Mouse (Mus musculus): ENCODE results near the gene Mink1.
"Not testable (repeated sequence)": the region's sequence is repeated elsewhere in the genome, so short reads cannot be mapped to it uniquely, and the experiment has no call there.

Mink1 gene

GRCm38 (mm10) chr11:70553940-70554339, 8.7 kb upstream of the Mink1 start:
- in situ Hi-C loops (cut with MseI, MboI), result no loop called here

GRCm38 (mm10) chr11:70557545-70557944, 5.1 kb upstream of the Mink1 start:
- in situ Hi-C loops (cut with MseI, MboI), result no loop called here

GRCm38 (mm10) chr11:70561937-70562286, 769 bp upstream of the Mink1 start:
- in situ Hi-C loops (cut with MseI, MboI), result no loop called here

DNA sequence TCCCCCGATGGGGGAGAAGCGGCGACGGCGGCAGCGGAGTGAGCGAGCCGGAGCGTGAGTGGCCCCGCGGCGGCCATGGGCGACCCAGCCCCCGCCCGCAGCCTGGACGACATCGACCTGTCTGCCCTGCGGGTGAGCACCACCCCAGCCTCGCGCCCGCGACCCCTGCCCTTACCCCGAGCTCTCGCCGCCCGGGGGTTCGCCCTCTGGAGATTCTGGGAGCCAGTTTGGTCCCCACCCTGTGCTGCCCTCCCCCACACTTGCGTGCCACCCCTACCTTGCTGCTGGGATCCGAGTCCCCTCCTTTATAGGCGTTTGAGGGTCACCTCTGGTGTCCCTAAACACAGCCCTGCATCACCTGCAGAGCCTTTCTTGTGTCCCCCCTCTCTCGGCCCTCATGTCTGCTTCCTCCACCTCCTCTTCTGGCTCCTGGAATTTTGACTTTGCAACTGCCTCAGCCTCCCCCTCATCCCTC, 351 bp downstream of the Mink1 start:
- in situ Hi-C loops (cut with MseI, MboI), result no loop called here

- in situ Hi-C loops (cut with MseI, MboI), result no loop called here
Observed at GRCm38 (mm10) chr11:70563470-70564275, 992 bp downstream of the Mink1 start.

GRCm38 (mm10) chr11:70564276-70564873, 1.7 kb downstream of the Mink1 start:
- in situ Hi-C loops (cut with MseI, MboI), result no loop called here

- in situ Hi-C loops (cut with MseI, MboI), result no loop called here
Observed at GRCm38 (mm10) chr11:70566586-70566985, 3.9 kb downstream of the Mink1 start.

DNA sequence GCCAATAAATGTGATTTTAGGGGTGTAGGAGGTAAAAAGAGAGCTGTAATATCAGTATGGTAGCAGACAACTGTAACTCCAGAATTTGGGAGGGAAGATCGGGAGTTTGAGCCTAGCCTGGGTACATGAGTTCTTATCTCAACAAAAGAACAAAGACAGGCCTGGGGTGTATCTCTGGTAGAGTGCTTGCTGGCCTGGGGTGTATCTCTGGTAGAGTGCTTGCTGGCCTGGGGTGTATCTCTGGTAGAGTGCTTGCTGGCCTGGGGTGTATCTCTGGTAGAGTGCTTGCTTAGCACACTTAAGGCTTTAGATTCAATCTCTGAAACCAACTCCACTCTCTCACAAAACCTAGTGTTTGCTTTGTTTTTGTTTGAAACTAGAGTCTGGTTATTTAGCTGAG, 7.9 kb downstream of the Mink1 start:
- in situ Hi-C loops (cut with MseI, MboI), result not testable (repeated sequence)

GRCm38 (mm10) chr11:70571641-70572040, 9.0 kb downstream of the Mink1 start:
- in situ Hi-C loops (cut with MseI, MboI), result no loop called here

- in situ Hi-C loops (cut with MseI, MboI), result no loop called here
Observed at GRCm38 (mm10) chr11:70572348-70572902, 9.7 kb downstream of the Mink1 start.

- in situ Hi-C loops (cut with MseI, MboI), result no loop called here
Observed at GRCm38 (mm10) chr11:70573872-70574271, 11.2 kb downstream of the Mink1 start.

- in situ Hi-C loops (cut with MseI, MboI), result no loop called here
Observed at GRCm38 (mm10) chr11:70577201-70577600, 14.5 kb downstream of the Mink1 start.

DNA sequence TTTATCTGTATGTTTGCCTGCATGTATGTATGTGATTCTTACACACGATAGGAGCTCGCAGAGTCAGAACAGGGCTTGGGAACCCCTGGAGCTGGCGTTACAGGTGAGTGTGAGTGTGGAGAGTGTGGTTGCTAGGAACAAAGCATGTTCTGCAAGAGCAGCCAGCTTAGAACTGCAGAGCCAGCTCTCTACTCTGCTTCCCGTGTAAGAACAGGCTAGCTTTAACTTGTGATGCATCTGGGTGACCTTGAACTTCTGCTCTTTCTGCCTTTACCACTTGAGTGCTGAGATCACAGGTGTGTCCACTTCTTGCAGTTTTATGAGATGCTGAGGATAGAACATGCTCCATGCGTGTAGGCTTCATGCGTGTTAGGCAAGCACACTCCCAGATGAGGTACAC, 16.3 kb downstream of the Mink1 start:
- in situ Hi-C loops (cut with MseI, MboI), result no loop called here

- in situ Hi-C loops (cut with MseI, MboI), result no loop called here
Observed at GRCm38 (mm10) chr11:70579710-70580357, 17.2 kb downstream of the Mink1 start.

- in situ Hi-C loops (cut with MseI, MboI), result no loop called here
Observed at GRCm38 (mm10) chr11:70580358-70580720, 17.7 kb downstream of the Mink1 start.

- in situ Hi-C loops (cut with MseI, MboI), result no loop called here
Observed at GRCm38 (mm10) chr11:70580921-70581320, 18.2 kb downstream of the Mink1 start.

DNA sequence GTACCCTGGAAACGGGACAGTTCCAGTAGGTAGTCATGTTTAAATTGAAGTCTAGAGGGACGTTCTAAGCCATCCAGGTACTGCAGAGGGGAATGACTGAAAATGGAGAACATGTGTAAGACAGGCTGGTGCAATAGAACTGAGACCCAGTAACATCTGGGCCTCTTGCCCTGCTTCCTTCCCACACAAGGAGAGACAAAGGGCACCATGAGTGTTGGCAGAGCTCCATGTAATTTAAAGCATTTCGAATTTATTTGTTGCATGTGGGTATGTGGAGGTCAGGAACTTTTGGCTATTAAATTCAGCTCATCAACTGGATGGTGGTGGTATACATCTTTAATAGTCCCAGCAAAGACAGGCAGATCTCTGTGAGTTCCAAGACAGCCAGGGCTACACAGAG, 19.5 kb downstream of the Mink1 start:
- in situ Hi-C loops (cut with MseI, MboI), result no loop called here

GRCm38 (mm10) chr11:70583022-70583714, 20.5 kb downstream of the Mink1 start:
- in situ Hi-C loops (cut with MseI, MboI), result no loop called here

DNA sequence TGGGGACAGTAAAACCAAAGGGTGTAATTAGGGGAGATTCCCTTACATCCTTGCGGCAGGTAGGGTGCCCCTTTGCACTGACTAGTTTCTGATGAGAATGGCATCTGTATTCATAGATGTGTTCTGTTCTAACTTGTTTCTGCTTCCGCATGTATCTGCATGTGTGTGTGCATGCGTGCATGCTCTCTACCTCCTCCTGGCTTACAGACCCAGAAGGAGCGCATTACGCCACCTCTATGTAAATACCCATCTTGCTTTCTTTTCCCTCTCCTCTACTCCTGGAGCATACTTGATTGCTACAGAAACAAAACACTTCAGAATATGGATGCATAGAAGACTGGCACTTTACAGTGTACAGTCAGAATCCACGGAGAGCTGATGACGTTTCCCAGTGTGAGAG, 21.1 kb downstream of the Mink1 start:
- in situ Hi-C loops (cut with MseI, MboI), result no loop called here

GRCm38 (mm10) chr11:70585457-70585856, 22.8 kb downstream of the Mink1 start:
- in situ Hi-C loops (cut with MseI, MboI), result no loop called here

DNA sequence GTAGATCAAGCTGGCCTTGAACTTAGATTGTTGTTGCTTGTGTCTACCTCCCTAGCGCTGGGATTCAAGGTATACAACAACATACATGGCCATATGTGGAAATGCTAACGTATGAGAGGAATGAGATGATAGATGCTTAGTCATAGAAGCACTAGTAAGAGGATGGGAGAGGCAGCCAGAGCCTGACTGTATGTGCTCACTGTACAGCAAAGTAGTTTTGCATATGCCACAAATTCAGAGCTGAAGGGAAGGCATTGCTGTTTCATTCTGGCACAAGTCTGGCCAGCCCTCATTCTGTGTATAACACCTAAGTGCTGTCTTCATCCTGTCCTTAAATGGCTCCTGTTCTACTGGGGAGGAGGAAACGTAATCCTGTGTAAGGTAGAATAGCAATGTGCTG, 23.6 kb downstream of the Mink1 start:
- in situ Hi-C loops (cut with MseI, MboI), result no loop called here

- in situ Hi-C loops (cut with MseI, MboI), result no loop called here
Observed at GRCm38 (mm10) chr11:70586954-70587353, 24.3 kb downstream of the Mink1 start.
